Mouse (Mus musculus): Measurements from ENCODE around the gene Ank3. TPM values are rescaled to one million over a fixed set of nuclear protein-coding genes. Genes with fewer than 3 reads are reported as not detected.

The Ank3 gene
- polyA plus RNA-seq, 1 experiment from 2014 or later = 7.1 TPM

DNA sequence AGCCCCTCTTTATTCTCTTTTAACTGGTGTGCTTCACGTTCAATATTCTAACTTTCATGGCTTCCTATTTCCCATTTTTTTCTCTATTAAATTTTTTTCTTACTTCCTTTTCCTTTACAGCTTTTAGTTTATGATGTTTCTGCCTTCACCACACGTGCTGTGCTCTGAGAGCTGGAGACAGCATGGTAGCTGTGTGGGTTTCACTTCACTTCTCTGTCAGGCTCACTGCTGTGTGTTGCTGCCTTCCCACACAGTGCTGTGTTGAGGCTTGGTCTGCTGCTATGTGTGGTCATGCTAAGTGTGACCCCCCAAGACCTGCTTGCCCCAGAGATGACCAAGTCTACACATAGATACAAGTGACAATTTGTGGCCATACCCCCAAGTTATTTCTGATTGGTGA is 647.1 kb downstream of the Ank3 start:
- H3K4me1 ChIP-seq (ENCODE audit: insufficient read depth) = no peaks in the 10 kb centered on the region
- DNase-seq (no peak), ATAC-seq (no peak)
- TF ChIP-seq CTCF (IDR thresholded peaks at IDR 0.05; ENCODE audit: low read depth) (no peak), EP300 (IDR thresholded peaks at IDR 0.05; ENCODE audit: low read depth) (no peak)
- H3K27me3 ChIP-seq (ENCODE audit: insufficient read depth, low read length) = no peaks in the 10 kb centered on the region
- H3K4me2 ChIP-seq (ENCODE audit: low read depth, low read length) = no peak overlapping the region
- H3K9ac ChIP-seq (replicated peaks) = no peak overlapping the region
- H3K9me3 ChIP-seq (ENCODE audit: low read length) = no peaks in the 10 kb centered on the region
- no peak overlapping the region for H3K27ac ChIP-seq (ENCODE audit: low read depth)
- H3K36me3 ChIP-seq (replicated peaks; ENCODE audit: insufficient read depth, low read length) = no peaks in the 10 kb centered on the region
- H3K4me3 ChIP-seq (ENCODE audit: low read depth, low read length) = no peak overlapping the region
- WGBS (ENCODE audit: insufficient replicate concordance) = 53% methylated on average over 2 of the region's 2 CpGs

DNA sequence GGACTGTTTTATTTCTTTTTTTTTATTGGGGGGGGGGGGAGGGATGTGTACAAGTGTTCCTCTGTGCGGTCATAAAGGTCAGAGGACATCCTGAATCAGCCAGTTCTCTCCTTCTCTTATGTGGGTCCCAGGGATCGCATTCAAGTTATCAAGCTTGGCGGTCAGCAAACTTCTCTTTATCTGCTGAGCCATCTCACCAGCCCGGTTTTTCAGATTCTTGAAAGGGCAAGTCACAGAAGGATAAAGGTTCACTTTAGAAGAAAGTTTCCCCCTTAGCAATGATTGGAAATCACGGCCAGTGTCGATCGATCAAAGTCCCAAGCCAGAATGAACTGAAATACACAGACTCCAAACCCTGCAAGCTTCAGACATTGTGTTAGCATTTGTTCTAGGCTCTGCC is 651.2 kb downstream of the Ank3 start:
- ATAC-seq = no peak
- no peak overlapping the region for H3K9ac ChIP-seq (replicated peaks)
- DNase-seq = no peak
- TF ChIP-seq EP300 (IDR thresholded peaks at IDR 0.05; ENCODE audit: low read depth) = no peak
- no peak for TF ChIP-seq CTCF (IDR thresholded peaks at IDR 0.05; ENCODE audit: low read depth)
- no peaks in the 10 kb centered on the region for H3K4me1 ChIP-seq (ENCODE audit: insufficient read depth)
- WGBS (ENCODE audit: insufficient replicate concordance) = 71% methylated on average over 7 of the region's 7 CpGs
- no peak overlapping the region for H3K27ac ChIP-seq (ENCODE audit: low read depth)
- no peak overlapping the region for H3K4me3 ChIP-seq (ENCODE audit: low read depth, low read length)
- no peaks in the 10 kb centered on the region for H3K27me3 ChIP-seq (ENCODE audit: insufficient read depth, low read length)
- peaks cover 3% of the 10 kb centered on the region; the same call in 1 of the 2 replicates for H3K9me3 ChIP-seq (ENCODE audit: low read length)
- H3K4me2 ChIP-seq (ENCODE audit: low read depth, low read length) = no peak overlapping the region
- no peaks in the 10 kb centered on the region for H3K36me3 ChIP-seq (replicated peaks; ENCODE audit: insufficient read depth, low read length)

DNA sequence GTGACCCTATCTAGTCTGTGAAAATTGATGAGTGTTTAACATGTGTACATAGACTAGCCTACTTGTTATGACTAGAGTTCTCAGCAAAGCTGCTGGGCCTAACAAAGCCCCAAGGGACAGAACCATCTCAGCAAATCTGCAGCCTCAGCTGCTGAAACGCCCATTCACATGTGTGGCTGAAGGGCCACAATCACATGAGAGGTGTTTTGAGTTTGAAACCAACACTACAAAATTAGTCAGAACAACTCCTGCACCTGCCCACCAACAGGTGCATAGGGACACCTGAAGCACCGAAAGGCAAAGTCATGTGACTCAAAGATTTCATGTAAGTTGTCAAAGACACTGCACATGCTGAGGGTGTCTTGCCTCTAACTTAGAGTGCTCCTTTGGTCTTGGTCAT is 656.7 kb downstream of the Ank3 start:
- Histone ChIP-seq H3K36me3 (replicated peaks; ENCODE audit: insufficient read depth, low read length) (no peaks in the 10 kb centered on the region), H3K4me1 (ENCODE audit: insufficient read depth) (no peaks in the 10 kb centered on the region), H3K27ac (ENCODE audit: low read depth) (no peak overlapping the region), H3K9ac (replicated peaks) (no peak overlapping the region), H3K4me2 (ENCODE audit: low read depth, low read length) (no peak overlapping the region), H3K27me3 (ENCODE audit: insufficient read depth, low read length) (no peaks in the 10 kb centered on the region), H3K4me3 (ENCODE audit: low read depth, low read length) (no peak overlapping the region), H3K9me3 (ENCODE audit: low read length) (peaks cover 3% of the 10 kb centered on the region; the same call in 1 of the 2 replicates)
- 85% methylated on average over 2 of the region's 2 CpGs for WGBS (ENCODE audit: insufficient replicate concordance)
- ATAC-seq = no peak
- TF ChIP-seq CTCF (IDR thresholded peaks at IDR 0.05; ENCODE audit: low read depth) (no peak), EP300 (IDR thresholded peaks at IDR 0.05; ENCODE audit: low read depth) (no peak)
- DNase-seq = no peak

DNA sequence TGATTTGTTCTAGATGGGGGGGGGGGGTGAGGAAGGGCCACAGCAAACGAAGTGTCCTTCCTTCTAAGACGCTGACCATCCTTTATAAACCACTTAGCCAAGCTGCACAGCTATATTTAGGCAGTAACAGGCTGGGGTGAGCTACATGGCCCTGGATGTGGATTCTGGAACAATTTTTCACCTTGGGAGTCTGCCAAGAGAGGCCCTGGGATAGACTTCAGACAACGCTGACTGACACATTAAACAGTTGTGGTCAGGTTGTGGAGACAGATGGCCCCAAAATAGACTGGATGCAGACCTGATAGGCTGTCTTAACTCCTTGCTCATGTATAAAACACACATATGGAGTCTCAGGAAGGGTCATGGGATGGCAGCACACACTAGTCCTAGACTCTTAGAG is 658.5 kb downstream of the Ank3 start:
- TF ChIP-seq EP300 (IDR thresholded peaks at IDR 0.05; ENCODE audit: low read depth) (no peak), CTCF (IDR thresholded peaks at IDR 0.05; ENCODE audit: low read depth) (no peak)
- H3K4me1 ChIP-seq (ENCODE audit: insufficient read depth) = no peaks in the 10 kb centered on the region
- H3K9me3 ChIP-seq (ENCODE audit: low read length) = peaks cover 3% of the 10 kb centered on the region; the same call in 1 of the 2 replicates
- no peak overlapping the region for H3K27ac ChIP-seq (ENCODE audit: low read depth)
- DNase-seq (no peak), ATAC-seq (no peak)
- H3K27me3 ChIP-seq (ENCODE audit: insufficient read depth, low read length) = no peaks in the 10 kb centered on the region
- H3K36me3 ChIP-seq (replicated peaks; ENCODE audit: insufficient read depth, low read length) = no peaks in the 10 kb centered on the region
- H3K4me3 ChIP-seq (ENCODE audit: low read depth, low read length) = no peak overlapping the region
- H3K9ac ChIP-seq (replicated peaks) = no peak overlapping the region
- H3K4me2 ChIP-seq (ENCODE audit: low read depth, low read length) = no peak overlapping the region
- WGBS (ENCODE audit: insufficient replicate concordance) = 65% methylated on average over 3 of the region's 3 CpGs

- H3K9ac ChIP-seq (replicated peaks) = no peak overlapping the region
- 78% methylated on average over 19 of the region's 19 CpGs for WGBS (ENCODE audit: insufficient replicate concordance)
- DNase-seq (no peak), ATAC-seq (no peak)
- H3K4me1 ChIP-seq (ENCODE audit: insufficient read depth) = no peaks in the 10 kb centered on the region
- no peak overlapping the region for H3K4me3 ChIP-seq (ENCODE audit: low read depth, low read length)
- H3K27ac ChIP-seq (ENCODE audit: low read depth) = no peak overlapping the region
- H3K4me2 ChIP-seq (ENCODE audit: low read depth, low read length) = no peak overlapping the region
- no peaks in the 10 kb centered on the region for H3K36me3 ChIP-seq (replicated peaks; ENCODE audit: insufficient read depth, low read length)
- TF ChIP-seq CTCF (IDR thresholded peaks at IDR 0.05; ENCODE audit: low read depth) (no peak), EP300 (IDR thresholded peaks at IDR 0.05; ENCODE audit: low read depth) (no peak)
- H3K27me3 ChIP-seq (ENCODE audit: insufficient read depth, low read length) = no peaks in the 10 kb centered on the region
- H3K9me3 ChIP-seq (ENCODE audit: low read length) = no peaks in the 10 kb centered on the region
Measured at GRCm38 (mm10) chr10:70060021-70060688, 661.6 kb downstream of the Ank3 start.

GRCm38 (mm10) chr10:70060689-70061081 is 662.1 kb downstream of the Ank3 start:
- TF ChIP-seq CTCF (IDR thresholded peaks at IDR 0.05; ENCODE audit: low read depth) (no peak), EP300 (IDR thresholded peaks at IDR 0.05; ENCODE audit: low read depth) (no peak)
- no peak overlapping the region for H3K9ac ChIP-seq (replicated peaks)
- ATAC-seq (no peak), DNase-seq (no peak)
- H3K4me3 ChIP-seq (ENCODE audit: low read depth, low read length) = no peak overlapping the region
- H3K36me3 ChIP-seq (replicated peaks; ENCODE audit: insufficient read depth, low read length) = no peaks in the 10 kb centered on the region
- no peaks in the 10 kb centered on the region for H3K27me3 ChIP-seq (ENCODE audit: insufficient read depth, low read length)
- no peak overlapping the region for H3K4me2 ChIP-seq (ENCODE audit: low read depth, low read length)
- H3K9me3 ChIP-seq (ENCODE audit: low read length) = no peaks in the 10 kb centered on the region
- WGBS (ENCODE audit: insufficient replicate concordance) = 47% methylated on average over 10 of the region's 10 CpGs
- no peak overlapping the region for H3K27ac ChIP-seq (ENCODE audit: low read depth)
- H3K4me1 ChIP-seq (ENCODE audit: insufficient read depth) = no peaks in the 10 kb centered on the region

Measured in liver, postnatal 0 days (tissue).